Mouse (Mus musculus): ENCODE measurements at regions not wholly inside any gene's neighbourhood (a gene's known extent, or its start where the extent isn't known, plus 50 kb on each side); places are given as distances from the start of the nearest gene placed in this dataset.
A peak's percentile ranks its signal among the peaks of the same experiment; 100 is the strongest.
"Not testable (repeated sequence)": the region's sequence is repeated elsewhere in the genome, so short reads cannot be mapped to it uniquely, and the experiment has no call there.

DNA sequence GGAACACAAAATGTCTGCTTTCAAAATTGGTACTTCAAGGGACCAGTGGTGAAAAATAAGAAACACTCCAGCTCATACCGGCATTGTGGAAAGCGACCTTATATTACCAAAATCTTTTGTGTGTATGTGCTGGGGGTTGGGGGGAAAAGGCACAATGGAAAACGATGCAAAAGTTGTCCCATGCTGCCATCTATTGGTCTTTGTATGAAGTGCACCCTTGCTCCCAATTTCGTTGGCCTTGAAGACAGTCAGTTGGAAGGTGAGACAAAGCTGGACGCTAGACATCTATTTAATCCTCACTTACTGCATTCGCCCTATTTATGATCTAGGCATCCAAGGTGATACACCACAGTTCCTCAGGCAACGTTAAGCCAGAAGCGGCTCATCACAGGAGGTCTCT is 186.6 kb downstream of the BC048507 start:
- DNase-seq: not testable (repeated sequence)

DNA sequence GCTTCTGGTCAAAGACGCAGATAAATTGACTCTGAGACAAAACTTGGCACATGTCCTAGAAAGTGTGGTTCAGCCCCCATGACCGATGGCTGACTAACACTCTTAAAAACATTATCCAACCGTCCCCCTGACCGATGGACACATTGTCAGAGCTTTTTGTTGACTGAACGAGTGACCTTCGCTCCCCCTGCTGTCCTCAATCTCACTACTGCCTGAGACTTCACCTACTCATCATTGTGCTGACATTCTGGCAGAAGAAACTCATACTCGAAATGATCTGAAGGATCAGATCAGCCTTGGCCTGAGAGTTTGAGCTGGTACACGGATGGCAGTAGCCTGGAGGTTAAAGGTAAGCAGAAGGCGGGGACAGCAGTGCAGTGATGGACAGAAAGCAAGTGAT is 230.2 kb downstream of the BC048507 start:
- not testable (repeated sequence) for DNase-seq

DNA sequence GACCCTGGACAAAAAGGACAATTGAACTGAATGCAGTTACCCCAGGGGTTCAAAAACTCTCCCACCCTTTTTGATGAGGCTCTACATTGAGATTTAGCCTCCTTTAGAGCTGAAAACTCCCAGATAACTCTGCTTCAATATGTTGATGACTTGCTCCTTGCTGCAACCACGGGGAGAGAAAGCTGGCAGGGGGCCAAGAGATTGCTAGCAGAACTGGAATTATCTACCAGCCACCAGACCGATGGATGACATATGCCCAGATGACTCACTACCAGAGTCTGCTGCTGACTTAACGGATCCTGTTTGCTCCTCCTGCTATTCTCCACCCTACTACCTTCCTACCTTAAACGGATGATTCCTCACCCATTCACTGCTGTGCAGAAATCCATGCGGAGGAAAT is 253.7 kb downstream of the BC048507 start:
- DNase-seq: peak; percentile 5
